Mouse (Mus musculus) hindbrain, embryonic 12.5 days (tissue): Measurements from ENCODE around the gene Heatr5a. TPM values are rescaled to one million over a fixed set of nuclear protein-coding genes. Genes with fewer than 3 reads are reported as not detected.

Experiments
- ATAC-seq: fragments of 200-750 bp; cut with Nextera tagmentation; 2 replicates; pipeline ENCODE4 v1.8.0; 2017; ENCODE audit warnings: moderate TSS enrichment; ENCODE audit not compliant: low FRiP score
- H3K27ac ChIP-seq: fragments of 300-500 bp; sonication (generic); 2 replicates; pipeline ENCODE4 v1.5.1; 2016; ENCODE audit warnings: mild to moderate bottlenecking
- H3K27me3 ChIP-seq: fragments of 300-500 bp; sonication (generic); 2 replicates; pipeline ENCODE4 v1.6.1; 2016; ENCODE audit warnings: mild to moderate bottlenecking
- H3K36me3 ChIP-seq: fragments of 300-500 bp; sonication (generic); 2 replicates; pipeline ENCODE4 v1.6.1; 2016; ENCODE audit warnings: mild to moderate bottlenecking
- H3K4me1 ChIP-seq: fragments of 300-500 bp; sonication (generic); 2 replicates; pipeline ENCODE4 v1.6.1; 2016
- H3K4me2 ChIP-seq: fragments of 300-500 bp; sonication (generic); replicated peaks from 2 replicates; pipeline ENCODE4 v1.6.1; 2016; ENCODE audit warnings: mild to moderate bottlenecking
- H3K4me3 ChIP-seq: fragments of 300-500 bp; sonication (generic); 2 replicates; pipeline ENCODE4 v1.5.1; 2016; ENCODE audit warnings: mild to moderate bottlenecking
- H3K9ac ChIP-seq: fragments of 300-500 bp; sonication (generic); 2 replicates; pipeline ENCODE4 v1.6.1; 2016; ENCODE audit warnings: mild to moderate bottlenecking, moderate library complexity
- H3K9me3 ChIP-seq: fragments of 300-500 bp; sonication (generic); replicated peaks from 2 replicates; pipeline ENCODE4 v1.6.1; 2016; ENCODE audit warnings: mild to moderate bottlenecking
- WGBS: fragments of 180-500 bp; shearing (Covaris S2); methylation state at CpG from one replicate; pipeline ENCODE4 v1.1.7; 2016; 5-methylcytosine and 5-hydroxymethylcytosine counted together
- polyA plus RNA-seq: library from polyadenylated mRNA; unstranded; fragments of >200 nt; fragmentation: Nextera tagmentation; extraction: Ambion mirVana; gene quantifications from 2 replicates; pipeline ENCODE4 v1.2.1, GENCODE M21; 2016

Heatr5a gene
- polyA plus RNA-seq = 12.7 and 12.9 TPM in 2 replicates

- Histone ChIP-seq H3K9me3 (no peaks in the 10 kb centered on the region), H3K27me3 (no peaks in the 10 kb centered on the region), H3K36me3 (no peaks in the 10 kb centered on the region), H3K4me1 (peaks cover 4% of the 10 kb centered on the region; the same call in 1 of the 2 replicates), H3K9ac (peak within 1 kb of the TSS; percentile 85), H3K4me3 (peak within 1 kb of the TSS; percentile 89), H3K4me2 (peak within 1 kb of the TSS; percentile 82), H3K27ac (peak within 1 kb of the TSS; percentile 87)
- WGBS = 1% methylated on average over 42 of the region's 53 CpGs
- ATAC-seq = peak; percentile 97
Observed at GRCm38 (mm10) chr12:51971070-51971664, at the start of gene Heatr5a. Gene Heatr5a (minus strand): TSS chr12:51971321.

DNA sequence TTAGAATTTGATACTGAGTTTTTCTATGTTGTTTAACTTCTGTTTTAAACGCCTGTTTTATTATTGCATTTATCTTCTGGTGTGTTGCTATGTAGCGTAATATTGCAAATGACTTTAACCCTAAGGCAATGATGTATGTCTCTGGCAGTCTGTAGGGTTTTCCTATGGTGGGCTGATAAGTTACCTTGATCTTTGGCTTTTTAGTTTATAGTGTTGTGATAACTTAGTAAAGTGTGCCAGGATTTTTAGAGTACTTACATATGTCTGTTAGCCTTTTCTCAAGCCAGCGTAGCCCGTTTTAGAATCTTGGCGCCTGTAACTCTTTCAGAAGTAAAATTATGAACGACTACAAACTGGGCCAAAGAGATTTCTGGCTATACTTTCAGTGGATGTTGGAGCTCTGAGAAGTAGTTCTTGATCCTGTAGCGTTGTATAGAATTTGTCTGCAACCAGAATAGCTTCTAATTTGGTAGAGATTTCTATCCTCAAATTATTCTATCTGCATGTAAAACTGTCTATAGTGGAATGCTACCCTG is 43.4 kb upstream of the Heatr5a start:
- 92% methylated on average over 7 of the region's 7 CpGs for WGBS
- no peak overlapping the region for H3K4me2 ChIP-seq
- no peaks in the 10 kb centered on the region for H3K27me3 ChIP-seq
- ATAC-seq = no peak
- no peaks in the 10 kb centered on the region for H3K9me3 ChIP-seq
- H3K4me3 ChIP-seq = no peak overlapping the region
- no peak overlapping the region for H3K27ac ChIP-seq
- peaks cover 5% of the 10 kb centered on the region; the same call in 1 of the 2 replicates for H3K4me1 ChIP-seq
- no peaks in the 10 kb centered on the region for H3K36me3 ChIP-seq
- H3K9ac ChIP-seq = no peak overlapping the region

DNA sequence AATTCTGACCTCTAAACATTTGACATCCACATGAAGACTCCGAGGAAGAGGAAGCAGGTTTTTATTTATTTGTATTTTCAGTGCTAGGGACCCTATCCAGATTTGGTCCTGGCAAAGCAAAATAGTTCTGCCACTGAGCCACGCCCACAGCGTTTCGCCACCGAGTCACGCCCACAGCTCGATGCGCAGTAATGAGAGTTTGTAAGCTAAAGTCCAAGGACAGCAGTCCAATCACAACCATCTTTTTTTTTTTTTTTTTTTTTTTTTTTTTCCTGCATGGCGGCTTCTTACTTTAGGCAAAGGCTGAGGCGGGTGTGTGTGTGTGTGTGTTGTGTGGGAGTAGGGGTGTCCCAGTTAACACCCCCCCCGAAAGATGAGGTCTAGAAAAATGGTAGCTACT is 42.9 kb upstream of the Heatr5a start:
- Histone ChIP-seq H3K36me3 (no peaks in the 10 kb centered on the region), H3K4me1 (peaks cover 5% of the 10 kb centered on the region; the same call in 1 of the 2 replicates), H3K4me3 (no peak overlapping the region), H3K9me3 (no peaks in the 10 kb centered on the region), H3K27ac (no peak overlapping the region), H3K9ac (no peak overlapping the region), H3K27me3 (no peaks in the 10 kb centered on the region), H3K4me2 (no peak overlapping the region)
- ATAC-seq = no peak
- 85% methylated on average over 11 of the region's 11 CpGs for WGBS

DNA sequence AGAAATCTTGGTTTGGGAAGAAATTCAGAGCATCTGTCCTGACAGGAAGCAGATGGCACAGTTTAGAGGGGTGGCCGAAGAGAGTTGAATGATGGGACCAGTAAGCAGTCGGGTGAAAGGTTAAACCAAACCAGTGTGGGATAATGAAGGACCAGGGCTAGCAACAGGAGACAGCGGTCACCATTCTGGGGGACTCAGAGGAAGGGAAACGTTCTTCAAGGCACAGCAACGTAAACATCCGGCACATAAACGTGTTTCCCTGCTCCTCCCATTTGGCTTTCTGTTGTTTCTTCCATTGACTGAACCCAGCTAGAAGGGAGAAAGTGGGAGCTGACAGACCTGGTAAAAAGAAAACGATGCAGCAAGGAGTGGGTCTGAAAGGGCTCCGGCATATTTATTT is 42.2 kb upstream of the Heatr5a start:
- 53% methylated on average over 9 of the region's 9 CpGs for WGBS

GRCm38 (mm10) chr12:52012159-52012558 is 41.0 kb upstream of the Heatr5a start:
- Histone ChIP-seq H3K36me3 (no peaks in the 10 kb centered on the region), H3K27me3 (no peaks in the 10 kb centered on the region), H3K4me3 (no peak overlapping the region), H3K4me2 (no peak overlapping the region), H3K4me1 (peaks cover 5% of the 10 kb centered on the region; the same call in 1 of the 2 replicates), H3K27ac (no peak overlapping the region), H3K9ac (no peak overlapping the region), H3K9me3 (no peaks in the 10 kb centered on the region)
- no peak for ATAC-seq
- 84% methylated on average over 8 of the region's 8 CpGs for WGBS

More for the DNA sequence above, 42.2 kb upstream of the Heatr5a start:
- Histone ChIP-seq H3K27me3 (no peaks in the 10 kb centered on the region), H3K9ac (no peak overlapping the region), H3K36me3 (no peaks in the 10 kb centered on the region), H3K4me3 (no peak overlapping the region), H3K27ac (no peak overlapping the region), H3K4me2 (no peak overlapping the region), H3K9me3 (no peaks in the 10 kb centered on the region), H3K4me1 (peaks cover 5% of the 10 kb centered on the region; the same call in 1 of the 2 replicates)
- ATAC-seq = no peak

- Histone ChIP-seq H3K36me3 (no peaks in the 10 kb centered on the region), H3K9ac (no peak overlapping the region), H3K27ac (0 out of 2 replicates have a peak overlapping the region, but pooled peaks have one; percentile 52), H3K4me3 (0 out of 2 replicates have a peak overlapping the region, but pooled peaks have one; percentile 19), H3K9me3 (no peaks in the 10 kb centered on the region), H3K27me3 (no peaks in the 10 kb centered on the region), H3K4me1 (peaks cover 8% of the 10 kb centered on the region), H3K4me2 (peak overlapping the region; percentile 36)
- WGBS = 60% methylated on average over 2 of the region's 2 CpGs
- ATAC-seq = no peak
Observed at GRCm38 (mm10) chr12:52010630-52010961, 39.5 kb upstream of the Heatr5a start.

DNA sequence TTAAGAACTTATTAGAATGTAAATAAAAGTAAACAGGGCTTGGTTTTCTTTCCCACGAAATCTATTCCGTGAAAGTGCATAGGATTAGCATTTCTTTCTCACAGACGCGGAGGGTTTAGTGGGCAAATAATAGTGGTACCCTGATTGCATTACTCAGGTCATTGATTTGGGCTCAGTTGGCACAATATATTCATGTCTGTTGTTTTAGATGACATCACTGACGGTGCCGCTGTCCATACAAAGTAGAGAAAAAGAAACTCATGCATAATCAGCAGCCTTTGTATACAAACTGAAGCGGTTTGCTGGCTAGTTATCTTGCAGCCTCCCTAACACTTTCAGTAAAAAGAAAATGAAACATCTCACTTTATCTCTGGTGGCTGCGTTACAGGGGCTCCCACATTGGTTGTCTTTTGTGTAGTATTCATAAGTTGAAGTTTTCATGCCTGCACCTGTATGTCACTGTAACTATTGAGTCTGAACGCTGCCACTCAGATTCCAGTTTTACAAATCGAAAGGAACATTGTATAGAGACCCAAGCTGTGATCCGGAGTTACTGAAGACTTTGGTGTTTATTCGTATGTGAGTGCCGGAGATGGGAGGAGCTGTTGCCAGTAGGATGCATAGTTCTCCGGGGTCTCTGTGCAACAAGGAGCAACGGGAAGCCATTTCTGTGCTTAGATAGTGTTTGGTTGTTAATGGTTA is 39.0 kb upstream of the Heatr5a start:
- Histone ChIP-seq H3K9me3 (no peaks in the 10 kb centered on the region), H3K9ac (no peak overlapping the region), H3K4me2 (peak overlapping the region; percentile 36), H3K27ac (peak overlapping the region; percentile 52; the same call in 1 of the 2 replicates), H3K4me3 (peak overlapping the region; percentile 19), H3K27me3 (no peaks in the 10 kb centered on the region), H3K36me3 (no peaks in the 10 kb centered on the region), H3K4me1 (peaks cover 8% of the 10 kb centered on the region)
- 40% methylated on average over 15 of the region's 15 CpGs for WGBS
- ATAC-seq = peak; percentile 54

DNA sequence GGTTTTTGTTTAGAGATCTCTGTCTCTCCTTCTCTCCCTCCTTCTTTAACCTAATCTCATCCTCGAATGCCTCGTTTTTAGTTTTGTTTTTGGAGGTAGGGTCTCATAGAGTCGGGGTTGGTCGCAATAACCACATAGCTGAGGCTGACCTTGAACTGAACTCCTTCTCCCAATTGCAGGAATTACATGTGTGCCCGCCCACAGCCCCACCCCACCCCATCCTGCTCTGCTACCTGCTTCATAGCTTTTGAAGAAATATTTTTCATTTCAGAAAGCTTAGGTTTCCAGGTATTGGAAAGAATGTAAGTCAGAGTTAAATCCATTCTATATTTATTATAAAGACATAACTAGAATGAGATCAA is 35.5 kb upstream of the Heatr5a start:
- no peak overlapping the region for H3K9ac ChIP-seq
- peaks cover 6% of the 10 kb centered on the region; the same call in 1 of the 2 replicates for H3K36me3 ChIP-seq
- H3K4me1 ChIP-seq = peaks cover 8% of the 10 kb centered on the region
- 50% methylated on average over 5 of the region's 5 CpGs for WGBS
- H3K27me3 ChIP-seq = no peaks in the 10 kb centered on the region
- H3K4me2 ChIP-seq = peak overlapping the region; percentile 55
- peak overlapping the region; percentile 73 for H3K4me3 ChIP-seq
- ATAC-seq = peak; percentile 67
- H3K27ac ChIP-seq = 0 out of 2 replicates have a peak overlapping the region, but pooled peaks have one; percentile 64
- H3K9me3 ChIP-seq = no peaks in the 10 kb centered on the region

DNA sequence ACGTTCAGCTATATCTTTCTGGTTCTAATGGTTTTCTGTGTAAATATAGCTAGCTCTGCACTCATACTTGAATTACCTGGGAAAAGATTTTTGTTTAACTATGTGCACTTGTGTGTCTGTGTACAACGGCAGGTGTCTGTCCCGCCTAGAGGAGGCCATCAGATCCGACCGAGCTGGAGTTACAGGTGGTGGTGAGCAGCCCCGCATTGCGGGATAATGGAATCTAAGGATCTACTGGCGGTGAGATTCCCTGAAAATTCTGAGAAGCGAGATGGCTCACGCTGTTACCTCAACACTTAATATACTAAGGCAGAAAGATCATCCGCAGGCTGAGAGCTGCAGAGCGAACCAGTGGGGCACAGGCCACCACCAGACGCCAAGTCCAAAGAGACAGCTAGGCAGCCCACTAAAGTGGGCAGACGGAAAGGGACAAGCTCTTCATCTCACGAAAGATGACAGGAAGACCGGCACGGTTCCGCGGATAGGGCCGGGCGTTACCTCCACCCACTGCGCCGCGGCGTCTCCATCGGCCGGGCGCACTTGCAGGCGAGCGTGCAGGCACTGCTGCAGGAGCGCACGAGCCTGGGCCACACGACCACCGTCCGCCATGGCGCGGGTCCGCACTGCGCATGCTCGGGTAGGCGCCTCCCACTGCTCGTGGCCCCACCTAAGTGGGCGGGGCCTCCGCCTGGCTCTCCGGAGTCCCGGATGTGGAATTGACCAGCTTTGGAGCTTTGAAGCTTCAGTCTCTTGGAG is 34.9 kb upstream of the Heatr5a start, which contains the start of gene Dtd2:
TSS of gene Dtd2 (minus strand) at position 625 of the 756 bp plus-strand sequence.
- peak; percentile 94 for ATAC-seq
- Histone ChIP-seq H3K9me3 (no peaks in the 10 kb centered on the region), H3K4me2 (peak within 1 kb of the TSS; percentile 55), H3K4me1 (peaks cover 8% of the 10 kb centered on the region), H3K27ac (peak within 1 kb of the TSS; percentile 64; the same call in 1 of the 2 replicates), H3K27me3 (no peaks in the 10 kb centered on the region), H3K36me3 (peaks cover 6% of the 10 kb centered on the region; the same call in 1 of the 2 replicates), H3K4me3 (peak within 1 kb of the TSS; percentile 73), H3K9ac (peak within 1 kb of the TSS; percentile 73)
- WGBS = 2% methylated on average over 46 of the region's 46 CpGs

- 91% methylated on average over 3 of the region's 3 CpGs for WGBS
Observed at GRCm38 (mm10) chr12:52002746-52003145, 31.6 kb upstream of the Heatr5a start.

GRCm38 (mm10) chr12:52001544-52001943 is 30.4 kb upstream of the Heatr5a start:
- 41% methylated on average over 4 of the region's 4 CpGs for WGBS
- Histone ChIP-seq H3K36me3 (peaks cover 21% of the 10 kb centered on the region), H3K9me3 (no peaks in the 10 kb centered on the region), H3K27me3 (no peaks in the 10 kb centered on the region), H3K27ac (no peak overlapping the region), H3K4me1 (peaks cover 3% of the 10 kb centered on the region; the same call in 1 of the 2 replicates), H3K4me2 (no peak overlapping the region), H3K4me3 (no peak overlapping the region), H3K9ac (no peak overlapping the region)
- ATAC-seq = no peak

More at GRCm38 (mm10) chr12:52002746-52003145, 31.6 kb upstream of the Heatr5a start:
- ATAC-seq = no peak
- no peak overlapping the region for H3K9ac ChIP-seq
- peaks cover 3% of the 10 kb centered on the region; the same call in 1 of the 2 replicates for H3K4me1 ChIP-seq
- H3K27me3 ChIP-seq = no peaks in the 10 kb centered on the region
- no peaks in the 10 kb centered on the region for H3K9me3 ChIP-seq
- H3K36me3 ChIP-seq = peaks cover 21% of the 10 kb centered on the region
- H3K27ac ChIP-seq = no peak overlapping the region
- H3K4me3 ChIP-seq = no peak overlapping the region
- no peak overlapping the region for H3K4me2 ChIP-seq
